Mouse (Mus musculus) brain, embryonic 14.5 days (tissue): ENCODE measurements around the gene Cntrl.

Source experiments
- CTCF ChIP-seq: fragments of 200-500 bp; IDR thresholded peaks from 2 replicates; pipeline ENCODE4 v1.5.1; 2012; ENCODE audit warnings: inconsistent platforms, mild to moderate bottlenecking, moderate library complexity, borderline replicate concordance; ENCODE audit not compliant: insufficient read depth, insufficient read length; ENCODE audit errors: extremely low read depth
- POLR2A ChIP-seq: fragments of 200-500 bp; IDR thresholded peaks from 2 replicates; pipeline ENCODE4 v1.6.1; 2012; ENCODE audit warnings: mild to moderate bottlenecking, inconsistent platforms, borderline replicate concordance; ENCODE audit not compliant: poor library complexity, insufficient read depth, insufficient read length, severe bottlenecking; ENCODE audit errors: extremely low read depth

DNA sequence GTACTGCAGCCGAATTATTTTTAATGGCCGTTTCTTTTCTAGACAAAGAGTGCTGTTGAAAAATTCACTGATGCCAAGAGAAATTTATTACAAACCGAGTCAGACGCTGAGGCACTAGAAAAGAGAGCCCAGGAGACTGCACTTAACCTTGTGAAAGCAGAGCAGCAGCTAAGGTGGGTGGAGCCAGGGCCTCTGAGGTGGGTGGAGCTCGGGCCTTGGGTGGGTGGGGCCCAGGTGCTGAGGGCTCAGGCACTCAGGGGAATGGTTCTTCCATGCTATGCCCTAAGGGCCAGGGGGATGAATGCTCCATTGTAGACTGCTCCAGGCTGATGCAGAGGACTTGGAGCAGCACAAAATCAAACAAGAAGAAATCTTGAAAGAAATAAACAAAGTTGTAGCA is 50.9 kb downstream of the Cntrl start:
- TF ChIP-seq POLR2A (no peak), CTCF (no peak)
